Mouse (Mus musculus): ENCODE results near the gene Tmem45a. TPM values are rescaled to one million over a fixed set of nuclear protein-coding genes. Genes with fewer than 3 reads are reported as not detected.

Gene Tmem45a
- polyA plus RNA-seq, 1 experiment from 2014 or later = 13.8 TPM

- Histone ChIP-seq H3K4me2 (ENCODE audit: low read depth, severe bottlenecking) (no peak overlapping the region), H3K27ac (replicated peaks; ENCODE audit: low read depth, low read length) (no peak overlapping the region), H3K9me3 (ENCODE audit: control insufficient read depth, low read length) (no peaks in the 10 kb centered on the region), H3K4me3 (ENCODE audit: low read depth, low read length) (no peak overlapping the region), H3K36me3 (ENCODE audit: control insufficient read depth, insufficient read depth, low read length) (no peaks in the 10 kb centered on the region), H3K9ac (ENCODE audit: low read length) (no peak overlapping the region), H3K27me3 (ENCODE audit: control insufficient read depth, insufficient read depth, low read length) (no peaks in the 10 kb centered on the region), H3K4me1 (ENCODE audit: control insufficient read depth, insufficient read depth, low read length) (no peaks in the 10 kb centered on the region)
- DNase-seq (ENCODE audit: low spot score) (no peak), ATAC-seq (ENCODE audit: insufficient number of reproducible peaks, low FRiP score, low TSS enrichment, low read depth) (no peak)
- 78% methylated on average over 6 of the region's 6 CpGs for WGBS
Observed at GRCm38 (mm10) chr16:56801370-56802109, 84.4 kb downstream of the Tmem45a start.

GRCm38 (mm10) chr16:56800946-56801345 lies 85.0 kb downstream of the Tmem45a start:
- Histone ChIP-seq H3K4me2 (ENCODE audit: low read depth, severe bottlenecking) (no peak overlapping the region), H3K36me3 (ENCODE audit: control insufficient read depth, insufficient read depth, low read length) (no peaks in the 10 kb centered on the region), H3K27me3 (ENCODE audit: control insufficient read depth, insufficient read depth, low read length) (no peaks in the 10 kb centered on the region), H3K9ac (ENCODE audit: low read length) (no peak overlapping the region), H3K27ac (replicated peaks; ENCODE audit: low read depth, low read length) (no peak overlapping the region), H3K9me3 (ENCODE audit: control insufficient read depth, low read length) (no peaks in the 10 kb centered on the region), H3K4me3 (ENCODE audit: low read depth, low read length) (no peak overlapping the region), H3K4me1 (ENCODE audit: control insufficient read depth, insufficient read depth, low read length) (no peaks in the 10 kb centered on the region)
- ATAC-seq (ENCODE audit: insufficient number of reproducible peaks, low FRiP score, low TSS enrichment, low read depth) = no peak
- 89% methylated on average over 7 of the region's 7 CpGs for WGBS
- DNase-seq (ENCODE audit: low spot score) = no peak

GRCm38 (mm10) chr16:56800469-56800868 lies 85.5 kb downstream of the Tmem45a start:
- Histone ChIP-seq H3K27me3 (ENCODE audit: control insufficient read depth, insufficient read depth, low read length) (no peaks in the 10 kb centered on the region), H3K4me3 (ENCODE audit: low read depth, low read length) (no peak overlapping the region), H3K27ac (replicated peaks; ENCODE audit: low read depth, low read length) (no peak overlapping the region), H3K9ac (ENCODE audit: low read length) (no peak overlapping the region), H3K36me3 (ENCODE audit: control insufficient read depth, insufficient read depth, low read length) (no peaks in the 10 kb centered on the region), H3K4me1 (ENCODE audit: control insufficient read depth, insufficient read depth, low read length) (no peaks in the 10 kb centered on the region), H3K4me2 (ENCODE audit: low read depth, severe bottlenecking) (no peak overlapping the region), H3K9me3 (ENCODE audit: control insufficient read depth, low read length) (no peaks in the 10 kb centered on the region)
- no peak for ATAC-seq (ENCODE audit: insufficient number of reproducible peaks, low FRiP score, low TSS enrichment, low read depth)
- DNase-seq (ENCODE audit: low spot score) = no peak
- 41% methylated on average over 2 of the region's 2 CpGs for WGBS

- Histone ChIP-seq H3K27me3 (ENCODE audit: control insufficient read depth, insufficient read depth, low read length) (no peaks in the 10 kb centered on the region), H3K4me1 (ENCODE audit: control insufficient read depth, insufficient read depth, low read length) (no peaks in the 10 kb centered on the region), H3K9me3 (ENCODE audit: control insufficient read depth, low read length) (no peaks in the 10 kb centered on the region), H3K36me3 (ENCODE audit: control insufficient read depth, insufficient read depth, low read length) (no peaks in the 10 kb centered on the region), H3K9ac (ENCODE audit: low read length) (no peak overlapping the region), H3K4me2 (ENCODE audit: low read depth, severe bottlenecking) (no peak overlapping the region), H3K4me3 (ENCODE audit: low read depth, low read length) (no peak overlapping the region), H3K27ac (replicated peaks; ENCODE audit: low read depth, low read length) (no peak overlapping the region)
- 98% methylated on average over 3 of the region's 3 CpGs for WGBS
- no peak for DNase-seq (ENCODE audit: low spot score)
- no peak for ATAC-seq (ENCODE audit: insufficient number of reproducible peaks, low FRiP score, low TSS enrichment, low read depth)
Observed at GRCm38 (mm10) chr16:56799541-56800029, 86.4 kb downstream of the Tmem45a start.

GRCm38 (mm10) chr16:56798873-56799272 lies 87.1 kb downstream of the Tmem45a start:
- no peak overlapping the region for H3K9ac ChIP-seq (ENCODE audit: low read length)
- no peak overlapping the region for H3K4me2 ChIP-seq (ENCODE audit: low read depth, severe bottlenecking)
- DNase-seq (ENCODE audit: low spot score) (no peak), ATAC-seq (ENCODE audit: insufficient number of reproducible peaks, low FRiP score, low TSS enrichment, low read depth) (no peak)
- no peaks in the 10 kb centered on the region for H3K36me3 ChIP-seq (ENCODE audit: control insufficient read depth, insufficient read depth, low read length)
- no peak overlapping the region for H3K27ac ChIP-seq (replicated peaks; ENCODE audit: low read depth, low read length)
- H3K9me3 ChIP-seq (ENCODE audit: control insufficient read depth, low read length) = no peaks in the 10 kb centered on the region
- H3K27me3 ChIP-seq (ENCODE audit: control insufficient read depth, insufficient read depth, low read length) = no peaks in the 10 kb centered on the region
- no peaks in the 10 kb centered on the region for H3K4me1 ChIP-seq (ENCODE audit: control insufficient read depth, insufficient read depth, low read length)
- no peak overlapping the region for H3K4me3 ChIP-seq (ENCODE audit: low read depth, low read length)
- WGBS = 88% methylated on average over 7 of the region's 7 CpGs

- Histone ChIP-seq H3K4me1 (ENCODE audit: control insufficient read depth, insufficient read depth, low read length) (no peaks in the 10 kb centered on the region), H3K9me3 (ENCODE audit: control insufficient read depth, low read length) (no peaks in the 10 kb centered on the region), H3K27ac (replicated peaks; ENCODE audit: low read depth, low read length) (no peak within 1 kb of the TSS), H3K36me3 (ENCODE audit: control insufficient read depth, insufficient read depth, low read length) (no peaks in the 10 kb centered on the region), H3K4me2 (ENCODE audit: low read depth, severe bottlenecking) (no peak within 1 kb of the TSS), H3K4me3 (ENCODE audit: low read depth, low read length) (no peak within 1 kb of the TSS), H3K9ac (ENCODE audit: low read length) (no peak within 1 kb of the TSS), H3K27me3 (ENCODE audit: control insufficient read depth, insufficient read depth, low read length) (no peaks in the 10 kb centered on the region)
- no peak for ATAC-seq (ENCODE audit: insufficient number of reproducible peaks, low FRiP score, low TSS enrichment, low read depth)
- 75% methylated on average over 8 of the region's 8 CpGs for WGBS
- DNase-seq (ENCODE audit: low spot score) = no peak
Observed at GRCm38 (mm10) chr16:56795481-56796139, 90.4 kb downstream of the Tmem45a start, which contains the start of gene Adgrg7. Adgrg7 (minus strand) TSS chr16:56795855.

- Histone ChIP-seq H3K9me3 (ENCODE audit: control insufficient read depth, low read length) (no peaks in the 10 kb centered on the region), H3K36me3 (ENCODE audit: control insufficient read depth, insufficient read depth, low read length) (no peaks in the 10 kb centered on the region), H3K4me2 (ENCODE audit: low read depth, severe bottlenecking) (no peak overlapping the region), H3K9ac (ENCODE audit: low read length) (no peak overlapping the region), H3K4me3 (ENCODE audit: low read depth, low read length) (no peak overlapping the region), H3K27me3 (ENCODE audit: control insufficient read depth, insufficient read depth, low read length) (no peaks in the 10 kb centered on the region), H3K27ac (replicated peaks; ENCODE audit: low read depth, low read length) (no peak overlapping the region), H3K4me1 (ENCODE audit: control insufficient read depth, insufficient read depth, low read length) (no peaks in the 10 kb centered on the region)
- DNase-seq (ENCODE audit: low spot score) (no peak), ATAC-seq (ENCODE audit: insufficient number of reproducible peaks, low FRiP score, low TSS enrichment, low read depth) (no peak)
- WGBS = 79% methylated on average over 7 of the region's 7 CpGs
Observed at GRCm38 (mm10) chr16:56794383-56795144, 91.4 kb downstream of the Tmem45a start.

- Histone ChIP-seq H3K36me3 (ENCODE audit: control insufficient read depth, insufficient read depth, low read length) (no peaks in the 10 kb centered on the region), H3K4me3 (ENCODE audit: low read depth, low read length) (no peak overlapping the region), H3K4me1 (ENCODE audit: control insufficient read depth, insufficient read depth, low read length) (no peaks in the 10 kb centered on the region), H3K27me3 (ENCODE audit: control insufficient read depth, insufficient read depth, low read length) (no peaks in the 10 kb centered on the region), H3K9ac (ENCODE audit: low read length) (no peak overlapping the region), H3K27ac (replicated peaks; ENCODE audit: low read depth, low read length) (no peak overlapping the region), H3K9me3 (ENCODE audit: control insufficient read depth, low read length) (no peaks in the 10 kb centered on the region), H3K4me2 (ENCODE audit: low read depth, severe bottlenecking) (no peak overlapping the region)
- ATAC-seq (ENCODE audit: insufficient number of reproducible peaks, low FRiP score, low TSS enrichment, low read depth) = no peak
- 88% methylated on average over 1 of the region's 1 CpGs for WGBS
- DNase-seq (ENCODE audit: low spot score) = no peak
Observed at GRCm38 (mm10) chr16:56793778-56794177, 92.2 kb downstream of the Tmem45a start.
